Mouse (Mus musculus): ENCODE measurements at regions not wholly inside any gene's neighbourhood (a gene's known extent, or its start where the extent isn't known, plus 50 kb on each side); places are given as distances from the start of the nearest gene placed in this dataset.
"Not testable (repeated sequence)": the region's sequence is repeated elsewhere in the genome, so short reads cannot be mapped to it uniquely, and the experiment has no call there.

- no peak for DNase-seq
- intact Hi-C loops (cut with DNase I): no loop called here
These were observed 307.6 kb upstream of the Flrt2 start for GRCm38 (mm10) chr12:95384248-95384964.

- no peak for DNase-seq
- intact Hi-C loops (cut with DNase I): no loop called here
These were observed 306.3 kb upstream of the Flrt2 start for GRCm38 (mm10) chr12:95385688-95386087.

GRCm38 (mm10) chr12:95388185-95388584 is 303.8 kb upstream of the Flrt2 start:
- no peak for DNase-seq
- intact Hi-C loops (cut with DNase I): no loop called here

- DNase-seq: no peak
- intact Hi-C loops (cut with DNase I): no loop called here
These were observed 299.2 kb upstream of the Flrt2 start for GRCm38 (mm10) chr12:95392821-95393220.

GRCm38 (mm10) chr12:95394991-95395530 is 297.0 kb upstream of the Flrt2 start:
- intact Hi-C loops (cut with DNase I): no loop called here
- peak; percentile 26 for DNase-seq

- intact Hi-C loops (cut with DNase I): no loop called here
- no peak for DNase-seq
These were observed 271.2 kb upstream of the Flrt2 start for GRCm38 (mm10) chr12:95420861-95421260.

GRCm38 (mm10) chr12:95424739-95425138 is 267.3 kb upstream of the Flrt2 start:
- intact Hi-C loops (cut with DNase I): no loop called here
- DNase-seq: no peak

- intact Hi-C loops (cut with DNase I): no loop called here
- DNase-seq: no peak
These were observed 254.8 kb upstream of the Flrt2 start for GRCm38 (mm10) chr12:95437226-95437625.

- DNase-seq: no peak
- intact Hi-C loops (cut with DNase I): no loop called here
These were observed 234.5 kb upstream of the Flrt2 start for GRCm38 (mm10) chr12:95457480-95457879.

- intact Hi-C loops (cut with DNase I): no loop called here
- no peak for DNase-seq
These were observed 225.2 kb upstream of the Flrt2 start for GRCm38 (mm10) chr12:95466502-95467490.

- DNase-seq: no peak
- intact Hi-C loops (cut with DNase I): no loop called here
These were observed 222.1 kb upstream of the Flrt2 start for GRCm38 (mm10) chr12:95469897-95470296.

GRCm38 (mm10) chr12:95486502-95486901 is 205.5 kb upstream of the Flrt2 start:
- intact Hi-C loops (cut with DNase I): no loop called here
- DNase-seq: no peak

GRCm38 (mm10) chr12:95488371-95488770 is 203.7 kb upstream of the Flrt2 start:
- intact Hi-C loops (cut with DNase I): no loop called here
- no peak for DNase-seq

GRCm38 (mm10) chr12:95489374-95489773 is 202.7 kb upstream of the Flrt2 start:
- DNase-seq: no peak
- intact Hi-C loops (cut with DNase I): no loop called here

- intact Hi-C loops (cut with DNase I): no loop called here
- no peak for DNase-seq
These were observed 202.2 kb upstream of the Flrt2 start for GRCm38 (mm10) chr12:95489848-95490247.

- DNase-seq; intact Hi-C loops (cut with DNase I): not testable (repeated sequence)
These were observed 200.1 kb upstream of the Flrt2 start for GRCm38 (mm10) chr12:95491806-95492436.

GRCm38 (mm10) chr12:95501443-95501842 is 190.6 kb upstream of the Flrt2 start:
- intact Hi-C loops (cut with DNase I): no loop called here

GRCm38 (mm10) chr12:95520008-95520407 is 172.0 kb upstream of the Flrt2 start:
- intact Hi-C loops (cut with DNase I): no loop called here
- DNase-seq: no peak

More at GRCm38 (mm10) chr12:95501443-95501842, 190.6 kb upstream of the Flrt2 start:
- DNase-seq: no peak

GRCm38 (mm10) chr12:95522052-95522451 is 170.0 kb upstream of the Flrt2 start:
- intact Hi-C loops (cut with DNase I): no loop called here
- DNase-seq: no peak

GRCm38 (mm10) chr12:95533888-95534639 is 158.0 kb upstream of the Flrt2 start:
- no peak for DNase-seq

More at GRCm38 (mm10) chr12:95533888-95534639, 158.0 kb upstream of the Flrt2 start:
- intact Hi-C loops (cut with DNase I): no loop called here

Measured in left cerebral cortex, postnatal 4 days (tissue).